Mouse (Mus musculus) cerebellum, adult 9-11 months (tissue): ENCODE measurements around the gene Utrn.

ENCODE experiments used
- DNase-seq: peaks from one replicate; pipeline ENCODE4 v3.0.0; 2022

Utrn gene

GRCm38 (mm10) chr10:12792049-12792448, 77.1 kb downstream of the Utrn start:
- no peak for DNase-seq

GRCm38 (mm10) chr10:12790881-12791280, 78.3 kb downstream of the Utrn start:
- no peak for DNase-seq

DNA sequence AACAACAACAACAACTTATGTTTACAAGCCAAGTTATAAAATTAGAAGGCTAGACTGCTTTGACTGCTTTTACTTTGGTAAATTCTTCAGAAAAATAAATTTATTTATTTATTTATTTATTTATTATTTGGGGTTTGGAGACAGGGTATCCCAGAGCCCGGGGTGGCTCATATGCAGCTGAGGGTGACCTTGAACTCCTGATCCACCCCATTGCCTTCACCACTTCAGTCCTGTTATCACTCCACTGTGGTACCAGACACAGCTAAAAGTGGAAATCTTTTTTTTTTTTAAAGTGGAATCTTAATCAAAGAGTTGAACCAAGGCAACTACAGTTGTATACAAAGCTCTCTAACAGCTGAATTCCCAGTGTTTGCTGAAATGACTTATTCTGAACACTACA, 80.6 kb downstream of the Utrn start:
- DNase-seq, result no peak

DNA sequence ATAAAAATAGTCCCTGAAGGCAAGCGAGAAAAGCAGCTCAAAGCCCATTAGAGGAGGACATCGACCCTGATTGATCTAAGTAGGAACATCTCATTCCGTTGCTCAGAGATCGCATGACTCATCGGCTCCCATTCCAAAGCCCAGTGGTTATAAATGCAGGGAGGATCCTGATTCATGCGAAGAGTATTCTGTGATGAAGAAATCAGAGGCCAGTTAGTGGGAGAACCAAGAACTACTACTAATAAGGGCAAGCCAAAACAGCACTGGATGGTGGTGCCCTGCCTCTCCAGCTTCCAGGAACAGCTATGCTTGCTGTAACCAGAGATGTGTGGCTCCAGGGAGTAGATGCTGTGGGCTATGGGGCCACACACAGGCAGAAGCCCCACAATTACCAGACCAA, 81.2 kb downstream of the Utrn start:
- DNase-seq, result no peak

GRCm38 (mm10) chr10:12785299-12785698, 83.9 kb downstream of the Utrn start:
- no peak for DNase-seq

- no peak for DNase-seq
These were observed 87.7 kb downstream of the Utrn start for GRCm38 (mm10) chr10:12781381-12781907.

DNA sequence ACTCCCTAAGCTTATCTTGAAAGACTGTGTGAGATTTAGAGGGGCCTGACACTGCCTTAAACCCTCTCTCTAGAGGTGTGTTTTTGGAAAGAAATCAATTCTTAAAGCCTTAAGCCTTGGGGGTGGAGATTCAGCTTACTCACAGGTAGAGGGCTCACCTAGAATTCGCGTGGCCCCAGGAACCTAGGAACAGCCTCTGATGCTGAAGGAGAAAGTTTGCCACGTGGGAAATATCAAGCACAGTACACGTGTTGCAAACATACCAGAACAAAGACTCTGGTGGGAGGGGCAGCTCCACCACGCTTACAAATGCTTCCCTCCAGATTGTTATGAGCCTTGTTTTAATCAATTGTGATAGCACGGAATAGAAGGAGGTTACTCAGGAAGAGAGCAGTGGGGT, 96.0 kb downstream of the Utrn start:
- no peak for DNase-seq

DNA sequence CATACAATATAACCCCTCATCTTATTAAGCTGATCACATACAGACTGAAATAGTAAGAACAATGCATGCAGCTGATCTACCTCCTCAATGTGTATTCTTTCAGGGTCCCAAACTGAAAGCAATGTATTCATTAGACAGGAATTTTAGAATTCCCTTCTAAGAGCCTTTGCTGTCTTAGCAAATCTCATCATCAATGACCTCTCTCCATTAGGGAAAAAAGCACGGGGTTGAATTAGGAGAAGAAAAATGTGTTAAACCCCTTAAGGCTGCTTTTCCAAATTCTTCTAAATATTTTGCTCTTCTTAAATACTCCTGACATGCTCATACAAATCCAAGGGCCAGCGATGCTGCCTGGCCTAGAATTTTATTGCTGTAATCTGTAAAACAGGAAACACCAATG, 97.7 kb downstream of the Utrn start:
- no peak for DNase-seq

DNA sequence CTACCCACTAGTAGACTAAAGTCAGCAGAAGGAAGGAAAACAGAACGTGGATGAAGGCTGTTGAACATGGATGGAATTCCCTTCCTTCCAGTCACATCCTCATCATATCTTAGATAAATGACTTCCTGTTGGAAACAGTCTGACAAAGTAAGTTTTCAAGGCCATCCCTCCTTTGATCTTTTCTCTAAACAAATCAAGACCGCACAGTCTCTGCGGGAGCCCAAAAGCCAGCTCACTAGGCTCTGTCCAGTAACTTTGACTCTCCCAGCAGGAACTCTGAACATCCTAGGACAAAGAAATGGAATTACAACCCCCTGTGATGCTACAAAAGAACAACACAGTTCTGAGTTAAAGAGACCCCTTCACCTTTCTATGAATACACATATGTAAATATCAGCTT, 106.5 kb downstream of the Utrn start:
- no peak for DNase-seq

GRCm38 (mm10) chr10:12758702-12758988, 110.5 kb downstream of the Utrn start:
- no peak for DNase-seq

- DNase-seq, result no peak
These were observed 111.0 kb downstream of the Utrn start for GRCm38 (mm10) chr10:12757943-12758701.

DNA sequence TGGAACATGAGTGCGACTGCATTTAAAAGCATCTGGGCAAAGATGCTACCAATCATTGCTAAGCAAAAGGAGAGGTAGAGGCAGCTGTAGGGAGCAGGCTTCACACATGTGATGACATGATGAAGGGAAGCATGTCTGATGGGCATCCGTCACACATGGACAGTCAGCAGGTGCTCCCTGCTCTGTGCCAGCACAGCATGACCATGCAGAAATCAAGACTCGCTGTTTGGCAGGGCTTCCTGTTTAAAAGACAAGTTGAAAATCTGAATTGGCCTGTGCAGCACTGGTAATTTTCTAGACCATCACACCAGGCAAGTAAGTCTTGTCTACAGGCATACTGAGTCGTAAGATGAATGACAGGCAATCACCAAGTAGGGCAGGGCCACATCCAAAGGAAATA, 112.5 kb downstream of the Utrn start:
- peak; percentile 39 for DNase-seq

DNA sequence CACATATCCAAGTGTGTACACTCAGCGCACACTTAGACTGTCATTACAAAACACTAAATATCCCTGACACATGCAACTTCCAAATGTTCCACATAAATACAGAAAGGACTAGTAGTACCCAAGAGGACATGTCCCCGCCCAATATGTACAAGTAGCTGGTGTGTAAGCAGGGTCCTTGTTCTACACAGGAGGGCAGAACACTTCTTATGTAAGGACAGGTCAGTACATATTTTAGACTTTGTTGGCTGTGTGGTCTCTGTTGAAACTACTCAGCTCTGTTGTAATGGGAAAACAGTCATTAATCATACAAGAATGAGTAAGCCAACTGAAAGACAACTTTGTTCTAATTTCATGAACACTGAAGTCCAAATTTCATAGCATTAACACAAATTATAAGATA, 114.3 kb downstream of the Utrn start:
- no peak for DNase-seq

GRCm38 (mm10) chr10:12754166-12754565, 115.0 kb downstream of the Utrn start:
- no peak for DNase-seq

- no peak for DNase-seq
These were observed 125.4 kb downstream of the Utrn start for GRCm38 (mm10) chr10:12743717-12744116.

- no peak for DNase-seq
These were observed 129.7 kb downstream of the Utrn start for GRCm38 (mm10) chr10:12739302-12739987.

- no peak for DNase-seq
These were observed 131.2 kb downstream of the Utrn start for GRCm38 (mm10) chr10:12737926-12738325.

DNA sequence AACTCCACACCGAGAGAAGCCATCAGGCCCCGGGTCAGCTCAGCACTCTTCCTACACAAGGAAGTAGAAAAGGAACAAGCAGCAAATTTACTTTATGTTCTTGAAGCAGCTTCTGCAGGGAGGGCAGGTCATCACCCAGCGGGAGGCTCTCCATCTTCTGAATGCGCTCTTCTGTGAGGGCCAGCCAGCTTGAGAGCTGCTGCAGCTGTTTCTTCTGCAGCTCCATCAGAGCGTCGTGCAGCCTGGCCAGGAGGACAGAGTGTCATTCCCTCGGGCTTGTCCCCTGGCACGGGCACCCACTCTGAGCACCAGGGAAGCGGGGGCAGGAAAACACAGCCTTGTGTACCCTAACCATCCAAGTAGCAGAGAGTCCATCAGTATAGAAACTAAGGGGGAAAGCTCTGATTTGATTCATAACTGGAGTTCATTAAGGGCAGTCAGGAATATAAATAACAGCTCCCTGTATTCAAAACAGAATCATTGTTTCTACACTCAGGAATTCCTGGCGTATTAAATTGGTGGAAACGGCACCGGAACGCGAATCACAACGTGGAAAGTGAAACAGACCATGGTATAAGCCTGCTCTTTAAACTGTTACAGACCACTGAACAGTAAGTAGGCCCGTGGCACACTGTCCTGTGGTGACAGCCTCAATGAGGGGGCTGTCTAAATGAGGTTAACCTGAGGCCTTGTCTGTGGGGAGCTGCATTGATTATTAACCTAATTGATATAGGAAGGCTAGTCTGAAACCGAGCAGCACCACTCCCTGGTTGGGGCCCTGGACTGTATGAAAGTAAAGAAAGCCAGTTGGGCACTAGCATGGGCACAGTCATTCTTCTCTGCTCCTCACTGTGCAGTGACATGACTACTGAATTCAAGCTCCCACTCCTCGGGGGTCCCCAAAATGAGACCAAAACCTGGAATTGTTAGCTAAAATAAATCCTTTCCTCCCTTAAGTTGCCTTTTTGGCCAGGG, 132.0 kb downstream of the Utrn start:
- no peak for DNase-seq

GRCm38 (mm10) chr10:12735695-12736094, 133.5 kb downstream of the Utrn start:
- no peak for DNase-seq

- peak; percentile 60 for DNase-seq
These were observed 137.7 kb downstream of the Utrn start for GRCm38 (mm10) chr10:12731459-12731858.

DNA sequence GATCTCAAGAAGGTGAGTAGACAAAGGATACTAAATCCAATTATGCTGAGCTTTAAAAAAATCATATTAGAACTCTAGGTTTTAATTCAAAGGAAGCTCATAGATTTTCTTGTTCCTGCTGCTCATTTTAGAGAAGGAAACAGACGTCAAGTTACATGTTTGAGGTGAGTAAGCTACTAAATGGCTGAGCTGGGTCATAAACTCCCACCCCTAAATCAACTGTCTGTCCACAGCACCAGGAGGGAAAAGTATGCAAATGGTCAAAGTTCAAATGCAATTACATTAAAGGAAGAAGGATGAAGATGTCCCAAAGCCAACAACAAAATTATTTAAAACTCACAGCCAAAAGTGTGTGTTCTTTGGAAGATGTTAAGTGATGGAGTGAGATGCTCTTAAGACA, 139.5 kb downstream of the Utrn start:
- no peak for DNase-seq

GRCm38 (mm10) chr10:12729033-12729432, 140.1 kb downstream of the Utrn start:
- DNase-seq, result no peak

DNA sequence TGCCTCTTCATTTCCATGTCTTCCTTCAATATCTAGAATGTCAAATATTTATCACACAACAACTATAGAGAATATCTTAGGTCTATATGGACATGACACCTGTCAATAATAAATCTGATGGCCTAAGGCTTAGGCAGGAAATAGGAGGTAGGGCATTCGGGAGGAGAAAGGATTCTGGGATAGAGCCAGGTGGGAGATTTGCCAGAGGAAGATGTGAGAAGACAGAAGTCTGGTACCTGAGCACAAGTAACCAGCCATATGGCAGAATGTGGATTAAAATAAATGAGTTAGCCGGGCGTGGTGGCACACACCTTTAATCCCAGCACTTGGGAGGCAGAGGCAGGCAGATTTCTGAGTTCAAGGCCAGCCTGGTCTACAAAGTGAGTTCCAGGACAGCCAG, 141.3 kb downstream of the Utrn start:
- DNase-seq, result peak; percentile 49
